Mouse (Mus musculus) heart, adult 18-20 months (tissue): ENCODE data around the gene Hist1h4b. TPM values are rescaled to one million over a fixed set of nuclear protein-coding genes. Genes with fewer than 3 reads are reported as not detected.

Experiments
- DNase-seq, 2 experiments: peaks; one replicate each; pipeline ENCODE4 v3.0.0; 2021 to 2022; ENCODE audit warnings: mixed read lengths in 1 of 2
- total RNA-seq, 2 experiments: library from RNA; stranded (reverse); gene quantifications; 2 replicates each; pipeline ENCODE4 v1.2.3; 2021

Hist1h4b gene
- total RNA-seq, 2 experiments from 2014 or later, result 9.6 to 10.9 TPM

- peak in 1 of 2 experiments; percentile 43 for DNase-seq
These were observed 16.5 kb upstream of the Hist1h4b start for GRCm38 (mm10) chr13:23740256-23740840.

GRCm38 (mm10) chr13:23740910-23741309, 15.9 kb upstream of the Hist1h4b start:
- DNase-seq, result no peak

GRCm38 (mm10) chr13:23742007-23742406, 14.8 kb upstream of the Hist1h4b start:
- no peak for DNase-seq

GRCm38 (mm10) chr13:23743215-23743614, 13.6 kb upstream of the Hist1h4b start:
- DNase-seq, result no peak

- DNase-seq, result no peak
These were observed 12.8 kb upstream of the Hist1h4b start for GRCm38 (mm10) chr13:23743963-23744362.

- no peak for DNase-seq
These were observed 12.1 kb upstream of the Hist1h4b start for GRCm38 (mm10) chr13:23744421-23745380.

- DNase-seq, result peak; percentile 82 to 95
These were observed 11.2 kb upstream of the Hist1h4b start, which contains the start of gene Hist1h3c for GRCm38 (mm10) chr13:23745381-23746161. Hist1h3c (minus strand) TSS chr13:23745602.

GRCm38 (mm10) chr13:23746201-23747080, 10.4 kb upstream of the Hist1h4b start, which contains the start of gene Hist1h2bb:
Hist1h2bb (plus strand) TSS chr13:23746734.
- DNase-seq, result peak; percentile 83 to 85

GRCm38 (mm10) chr13:23747081-23747891, 9.5 kb upstream of the Hist1h4b start:
- DNase-seq, result no peak

- no peak for DNase-seq
These were observed 8.9 kb upstream of the Hist1h4b start for GRCm38 (mm10) chr13:23747892-23748288.

GRCm38 (mm10) chr13:23749563-23750121, 7.2 kb upstream of the Hist1h4b start:
- DNase-seq, result no peak

- peak; percentile 42 to 54 for DNase-seq
These were observed 5.9 kb upstream of the Hist1h4b start, which contains the start of gene Hist1h2ab for GRCm38 (mm10) chr13:23750839-23751477. Hist1h2ab (plus strand) TSS chr13:23751126.

- DNase-seq, result no peak
These were observed 5.3 kb upstream of the Hist1h4b start for GRCm38 (mm10) chr13:23751478-23751956.

- DNase-seq, result peak; percentile 80 to 89
These were observed 4.6 kb upstream of the Hist1h4b start, which contains the start of gene Hist1h3b for GRCm38 (mm10) chr13:23752067-23752741. Hist1h3b (plus strand) TSS chr13:23752267.

- no peak for DNase-seq
These were observed 4.1 kb upstream of the Hist1h4b start for GRCm38 (mm10) chr13:23752742-23753172.

- no peak for DNase-seq
These were observed 3.3 kb upstream of the Hist1h4b start for GRCm38 (mm10) chr13:23753314-23754078.

- DNase-seq, result no peak
These were observed 1.8 kb upstream of the Hist1h4b start for GRCm38 (mm10) chr13:23755000-23755399.
